Mouse (Mus musculus) stomach, postnatal 0 days (tissue): ENCODE results near the gene Cox7a2l.

Source experiments
- CTCF ChIP-seq: IDR thresholded peaks from 2 replicates; pipeline ENCODE4 v1.5.1; 2016; ENCODE audit warnings: antibody characterized with exemption, low read depth, mild to moderate bottlenecking, moderate library complexity
- EP300 ChIP-seq: optimal IDR thresholded peaks from 2 replicates; pipeline ENCODE3; 2016; ENCODE audit warnings: antibody characterized with exemption

DNA sequence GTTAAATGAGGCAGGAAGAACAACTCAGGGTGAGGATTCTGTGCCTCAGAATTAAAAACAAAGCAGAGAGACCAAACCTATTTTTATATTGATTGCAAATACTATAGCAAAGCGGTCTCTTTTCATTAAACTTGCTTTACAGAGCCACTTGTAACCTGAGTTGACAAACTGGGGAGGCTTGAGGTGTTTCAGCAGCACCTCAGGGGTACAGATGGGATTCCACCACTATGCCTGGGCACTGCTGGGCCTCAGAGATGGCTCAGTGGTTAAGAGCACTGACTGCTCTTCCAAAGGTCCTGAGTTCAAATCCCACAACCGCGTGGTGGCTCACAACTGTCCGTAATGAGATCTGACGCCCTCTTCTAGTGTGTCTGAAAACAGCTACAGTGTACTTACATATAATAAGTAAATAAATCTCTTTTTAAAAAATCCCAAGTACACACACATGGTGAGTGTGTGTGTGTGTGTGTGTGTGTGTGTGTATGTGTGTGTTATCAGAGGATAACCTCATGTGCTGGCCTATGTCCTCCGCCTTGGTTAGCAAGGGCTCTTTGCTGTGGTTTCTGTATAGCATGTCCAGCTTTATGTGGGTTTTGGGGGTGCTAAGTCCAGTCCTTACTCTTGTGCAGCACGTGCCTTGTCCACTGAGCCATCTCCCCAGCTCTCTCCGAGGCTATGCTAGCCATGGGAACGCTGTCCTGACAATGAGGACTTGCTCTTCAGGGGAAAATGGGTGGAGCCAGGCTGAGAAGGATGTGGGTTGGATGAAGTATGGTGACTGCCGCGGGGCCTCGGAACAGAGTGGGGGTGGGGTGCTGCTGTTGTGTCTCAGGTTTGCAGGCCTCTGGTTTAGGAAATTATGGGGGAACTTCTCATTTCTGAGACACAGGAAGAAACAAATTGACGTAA is 9.7 kb upstream of the Cox7a2l start:
- TF ChIP-seq CTCF (no peak), EP300 (no peak)
